In genomic region chr7:83745413-83746106, GRCm38 (mm10) we compare ENCODE assay signal across 8 mouse cellular contexts. TPM values are rescaled to one million over a fixed set of nuclear protein-coding genes. Genes with fewer than 3 reads are reported as not detected.
A peak's percentile ranks its signal among the peaks of the same experiment; 100 is the strongest.
DNase-seq lines count a peak whose midpoint lies in the region; ATAC-seq and TF ChIP-seq lines count a peak whose summit lies in the region.

TSS of gene Il16 (minus strand) at chr7:83745726.

- H3K27ac ChIP-seq in gastrocnemius, adult 2 months: peak within 1 kb of the TSS; percentile 84
- H3K27ac ChIP-seq in stomach, embryonic 15.5 days: peak within 1 kb of the TSS; percentile 81

- H3K27me3 ChIP-seq in stomach, embryonic 15.5 days (replicated peaks): no peaks in the 10 kb centered on the region

- WGBS in stomach, embryonic 15.5 days: 19% methylated on average over 20 of the region's 20 CpGs

- DNase-seq in gastrocnemius, adult 2 months: no peak
- no peak for DNase-seq in gastrocnemius, postnatal 36 days
- DNase-seq in urinary bladder, postnatal 14 days (ENCODE audit: low spot score): peak; percentile 20
- DNase-seq in urinary bladder, postnatal 25 days (ENCODE audit: low spot score): no peak
- no peak for DNase-seq in layer of hippocampus, postnatal 14 days (ENCODE audit: low spot score in 2 of 2)
- no peak for DNase-seq in ovary, adult 18-20 months (ENCODE audit: low spot score)
- DNase-seq in spleen, postnatal 14 days (ENCODE audit: low spot score in 2 of 2): no peak

- no peak for TF ChIP-seq CTCF in gastrocnemius, adult 2 months (IDR thresholded peaks at IDR 0.05)

- H3K4me3 ChIP-seq in gastrocnemius, adult 2 months: peak within 1 kb of the TSS; percentile 62
- H3K4me3 ChIP-seq in stomach, embryonic 15.5 days (replicated peaks): peak within 1 kb of the TSS; percentile 26

- peaks cover 16% of the 10 kb centered on the region; the same call in 1 of the 2 replicates for H3K4me1 ChIP-seq in stomach, embryonic 15.5 days

- ATAC-seq in stomach, embryonic 15.5 days (ENCODE audit: insufficient read depth, low FRiP score, low read depth): peak; percentile 74

- no peaks in the 10 kb centered on the region for H3K9me3 ChIP-seq in stomach, embryonic 15.5 days

- H3K36me3 ChIP-seq in stomach, embryonic 15.5 days: no peaks in the 10 kb centered on the region

- intact Hi-C loops in gastrocnemius, adult 2 months (cut with DNase I): no loop called here
- intact Hi-C loops in gastrocnemius, postnatal 36 days (cut with DNase I): no loop called here

- H3K4me2 ChIP-seq in stomach, embryonic 15.5 days: peak within 1 kb of the TSS; percentile 41

- H3K9ac ChIP-seq in stomach, embryonic 15.5 days: no peak within 1 kb of the TSS

RNA-seq across cellular contexts. Expression of gene Il16, which starts in this region (rescaled TPM):
- 1 to 10 TPM; 1.4 to 1.8 TPM for total RNA-seq in gastrocnemius, adult 2 months (2021)
- total RNA-seq in gastrocnemius, postnatal 36 days (2021): 1 to 10 TPM; 2.4 to 3.1 TPM
- 10 to 100 TPM; 59.2 to 70.7 TPM for total RNA-seq in layer of hippocampus, postnatal 14 days (2021)
- 5.5 and 5.7 TPM in 2 replicates for polyA plus RNA-seq in stomach, embryonic 15.5 days (2015; fragmentation: Nextera tagmentation; extraction: Ambion mirVana)

Comparison
In these comparisons a context has a peak if more than half of its experiments do, and no peak if none do; other contexts are left out.
1. RNA of gene Il16 (total RNA-seq): 59.2 to 70.7 TPM in layer of hippocampus, postnatal 14 days; 2.4 to 3.1 TPM in gastrocnemius, postnatal 36 days and 1.4 to 1.8 TPM in gastrocnemius, adult 2 months; every median in the first group is over 10 times any median in the second.